ENCODE assay signal across 25 mouse cellular contexts in genomic region chr9:119390214-119390613, GRCm38 (mm10). TPM values are rescaled to one million over a fixed set of nuclear protein-coding genes. Genes with fewer than 3 reads are reported as not detected.
"Had no signal": no experiment of that assay in that cellular context is flagged by ENCODE, and none has a peak within 500 bp of the region (broad histone marks: within the 10 kb centered on the region; RNA-seq: fewer than 3 reads in every experiment).

No protein-coding gene starts in this region.

- H3K4me2 ChIP-seq: lung, embryonic 14.5 days; midbrain, embryonic 12.5 days; neural tube, embryonic 13.5 days; neural tube, embryonic 15.5 days had no signal

- H3K4me1 ChIP-seq: midbrain, embryonic 10.5 days; midbrain, embryonic 12.5 days; neural tube, embryonic 13.5 days; neural tube, embryonic 15.5 days had no signal

- H3K9me3 ChIP-seq: midbrain, embryonic 10.5 days; neural tube, embryonic 13.5 days; neural tube, embryonic 15.5 days had no signal

- H3K27me3 ChIP-seq: midbrain, embryonic 12.5 days; neural tube, embryonic 13.5 days; neural tube, embryonic 15.5 days had no signal

- H3K36me3 ChIP-seq: midbrain, embryonic 12.5 days; neural tube, embryonic 13.5 days; neural tube, embryonic 15.5 days had no signal

- ATAC-seq: midbrain, embryonic 16.5 days had no signal

- H3K4me3 ChIP-seq: midbrain, embryonic 10.5 days; midbrain, embryonic 12.5 days; myocyte; neural tube, embryonic 13.5 days; neural tube, embryonic 15.5 days had no signal

- H3K9ac ChIP-seq: lung, embryonic 14.5 days; midbrain, embryonic 12.5 days; neural tube, embryonic 13.5 days; neural tube, embryonic 15.5 days had no signal

- DNase-seq: lung, adult 18-20 months; lung, embryonic 14.5 days; lung, postnatal 10 days; lung, postnatal 4 days; midbrain, embryonic 14.5 days; retina, postnatal 1 day; right cerebral cortex, adult 18-20 months; right cerebral cortex, postnatal 25 days; right cerebral cortex, postnatal 4 days; spleen, adult 18-20 months; thymus, adult 18-20 months; thymus, postnatal 14 days; thymus, postnatal 36 days had no signal

- H3K27ac ChIP-seq: midbrain, embryonic 10.5 days; midbrain, embryonic 12.5 days; neural tube, embryonic 13.5 days; neural tube, embryonic 15.5 days had no signal

RNA-seq across cellular contexts. Expression of gene Slc22a14, which starts 24.9 kb away (rescaled TPM):
- total RNA-seq: megakaryocyte, adult 5-6 weeks; megakaryocyte-erythroid progenitor cell, adult 5-6 weeks had no signal
- polyA plus RNA-seq: lung, embryonic 14.5 days; midbrain, embryonic 10.5 days; midbrain, embryonic 12.5 days; midbrain, embryonic 14.5 days; myocyte; neural tube, embryonic 11.5 days; neural tube, embryonic 13.5 days; neural tube, embryonic 15.5 days; small intestine, adult 2 months; stomach, embryonic 14.5 days; stomach, embryonic 16.5 days had no signal
